Mouse (Mus musculus) ES-Bruce4 (cell line): ENCODE results near the gene Lgi1.

Source experiments
- CTCF ChIP-seq: IDR thresholded peaks from one replicate; pipeline ENCODE4 v1.8.1; 2011; ENCODE audit warnings: low read depth, low read length
- POLR2A ChIP-seq: IDR thresholded peaks from one replicate; pipeline ENCODE4 v1.8.1; 2011; ENCODE audit warnings: low read length; ENCODE audit not compliant: insufficient read depth

DNA sequence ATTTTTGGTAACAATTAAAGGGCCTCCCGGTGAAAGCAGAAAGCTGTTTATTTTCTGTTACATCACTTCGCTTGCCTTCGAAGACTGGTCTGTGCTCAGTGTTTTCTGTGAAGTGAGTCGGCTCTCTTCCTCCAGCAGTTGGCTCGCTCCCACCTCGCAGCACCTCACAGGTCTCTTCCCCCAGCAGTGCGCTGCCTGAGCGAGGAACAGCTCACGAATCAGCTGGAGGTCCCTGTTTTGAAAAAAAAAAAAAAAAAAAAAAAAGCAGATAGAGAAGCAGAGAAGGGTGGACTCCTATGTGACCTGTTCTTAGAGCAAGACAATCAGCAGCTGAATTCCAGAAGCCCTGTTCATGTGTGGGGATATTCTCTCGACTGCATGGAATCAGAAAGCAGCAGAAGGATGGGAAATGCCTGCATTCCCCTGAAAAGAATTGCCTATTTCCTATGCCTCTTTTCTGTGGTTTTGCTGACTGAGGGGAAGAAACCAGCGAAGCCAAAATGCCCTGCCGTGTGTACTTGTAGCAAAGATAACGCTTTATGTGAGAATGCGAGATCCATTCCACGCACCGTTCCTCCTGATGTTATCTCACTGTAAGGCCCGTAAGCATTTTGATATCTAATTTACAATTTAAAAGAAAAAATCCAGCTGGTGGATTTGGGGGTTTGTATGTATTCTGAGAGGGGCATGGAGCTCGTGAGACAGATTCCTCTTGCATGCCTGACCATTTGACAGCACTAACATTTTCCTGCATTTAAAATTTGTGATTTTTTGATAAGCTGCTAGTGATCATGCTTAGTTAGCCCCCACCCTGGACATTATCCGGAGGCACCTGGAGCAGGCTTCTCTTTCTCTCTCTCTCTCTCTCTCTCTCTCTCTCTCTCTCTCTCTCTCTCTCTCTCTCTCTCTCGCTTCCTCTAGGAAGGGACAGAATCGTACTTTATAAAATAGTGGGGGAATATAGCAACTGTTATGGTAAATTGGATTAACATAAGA is at the start of gene Lgi1:
- TF ChIP-seq CTCF (no peak), POLR2A (no peak)
